Mouse (Mus musculus): ENCODE measurements around the gene Prl3b1. TPM values are rescaled to one million over a fixed set of nuclear protein-coding genes. Genes with fewer than 3 reads are reported as not detected.

Prl3b1 gene
- polyA plus RNA-seq (2015; fragmentation: Nextera tagmentation; extraction: Ambion mirVana), result not detected in 2 replicates

DNA sequence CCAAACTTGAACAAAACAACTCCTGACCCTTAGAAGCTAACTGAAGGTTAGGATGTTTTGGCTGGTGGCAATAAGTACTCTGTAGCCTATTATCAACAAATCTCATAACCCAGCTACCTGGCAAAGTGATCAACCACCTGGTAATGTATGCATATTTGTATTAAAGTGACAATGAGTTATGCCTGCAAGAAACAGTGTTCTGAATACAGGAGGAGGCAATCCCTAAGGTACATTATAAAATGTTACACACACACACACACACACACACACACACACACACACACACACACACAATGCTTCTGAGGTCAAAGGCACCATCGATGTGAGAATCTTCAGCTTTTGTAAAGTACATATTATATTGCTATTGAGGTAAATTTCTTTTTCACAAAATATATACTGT lies at the start of gene Prl3b1:
TSS of gene Prl3b1 (plus strand) at position 301 of the 400 bp plus-strand sequence.
- Histone ChIP-seq H3K27ac (ENCODE audit: low read length) (no peak within 1 kb of the TSS), H3K36me3 (ENCODE audit: control insufficient read depth, insufficient read depth, low read length) (no peaks in the 10 kb centered on the region), H3K9me3 (ENCODE audit: control insufficient read depth, low read length) (no peaks in the 10 kb centered on the region), H3K4me3 (ENCODE audit: low read length) (no peak within 1 kb of the TSS), H3K9ac (ENCODE audit: low read length) (no peak within 1 kb of the TSS), H3K4me2 (ENCODE audit: low read depth, low read length) (no peak within 1 kb of the TSS), H3K27me3 (ENCODE audit: control insufficient read depth, insufficient read depth, low read depth, low read length) (no peaks in the 10 kb centered on the region), H3K4me1 (replicated peaks; ENCODE audit: control insufficient read depth, insufficient read depth, low read length) (no peaks in the 10 kb centered on the region)
- no peak for ATAC-seq (ENCODE audit: low read depth)
- 91% methylated on average over 1 of the region's 1 CpGs for WGBS

DNA sequence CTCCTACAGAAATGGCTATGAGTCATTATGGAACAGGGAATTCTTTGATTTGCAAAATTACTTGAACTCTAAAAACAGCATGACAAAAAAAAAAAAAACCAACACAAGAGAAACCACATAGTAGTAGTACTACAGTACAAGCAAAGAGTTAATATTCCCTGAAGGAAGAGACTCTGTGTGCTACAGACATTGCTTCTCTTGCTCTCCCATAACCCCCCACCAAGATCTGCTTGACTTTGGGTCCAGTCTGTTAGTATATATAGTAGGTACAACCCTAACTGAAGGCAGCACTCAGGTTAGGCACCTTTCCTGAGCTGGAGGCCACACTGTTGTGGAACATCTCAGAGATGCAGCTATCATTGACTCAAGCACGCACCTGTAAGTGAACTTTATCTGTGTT lies 45.3 kb upstream of the Prl3b1 start, which contains the start of gene Prl3c1:
TSS of gene Prl3c1 (plus strand) at position 301 of the 400 bp plus-strand sequence.
- H3K4me2 ChIP-seq (ENCODE audit: low read depth, low read length), result no peak within 1 kb of the TSS
- no peaks in the 10 kb centered on the region for H3K4me1 ChIP-seq (replicated peaks; ENCODE audit: control insufficient read depth, insufficient read depth, low read length)
- no peak within 1 kb of the TSS for H3K27ac ChIP-seq (ENCODE audit: low read length)
- 73% methylated on average over 1 of the region's 1 CpGs for WGBS
- no peaks in the 10 kb centered on the region for H3K36me3 ChIP-seq (ENCODE audit: control insufficient read depth, insufficient read depth, low read length)
- no peak for ATAC-seq (ENCODE audit: low read depth)
- H3K4me3 ChIP-seq (ENCODE audit: low read length), result no peak within 1 kb of the TSS
- H3K9ac ChIP-seq (ENCODE audit: low read length), result no peak within 1 kb of the TSS
- no peaks in the 10 kb centered on the region for H3K9me3 ChIP-seq (ENCODE audit: control insufficient read depth, low read length)
- no peaks in the 10 kb centered on the region for H3K27me3 ChIP-seq (ENCODE audit: control insufficient read depth, insufficient read depth, low read depth, low read length)

DNA sequence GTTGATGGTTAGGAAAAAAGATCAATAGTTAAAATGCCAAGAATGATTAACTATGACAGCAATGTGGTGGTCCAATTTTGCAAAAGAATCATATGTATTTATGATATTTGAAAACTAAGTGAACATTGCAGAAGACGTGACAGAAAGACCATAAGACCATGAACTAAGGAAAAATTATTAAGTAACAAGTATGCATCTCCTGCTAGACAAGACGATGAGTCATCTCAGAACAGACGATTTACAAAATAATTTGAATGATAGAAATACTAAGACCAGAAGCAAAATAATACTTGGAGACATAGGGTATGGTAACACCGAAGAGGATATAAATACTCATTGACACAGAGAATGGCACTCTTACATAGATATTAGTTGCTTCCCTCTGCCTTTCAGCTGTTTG lies 17.5 kb downstream of the Prl3b1 start, which contains the start of gene Prl3a1:
TSS of gene Prl3a1 (plus strand) at position 301 of the 400 bp plus-strand sequence.
- H3K27me3 ChIP-seq (ENCODE audit: control insufficient read depth, insufficient read depth, low read depth, low read length), result no peaks in the 10 kb centered on the region
- 80% methylated on average over 4 of the region's 4 CpGs for WGBS
- H3K27ac ChIP-seq (ENCODE audit: low read length), result no peak within 1 kb of the TSS
- H3K4me2 ChIP-seq (ENCODE audit: low read depth, low read length), result no peak within 1 kb of the TSS
- H3K9me3 ChIP-seq (ENCODE audit: control insufficient read depth, low read length), result no peaks in the 10 kb centered on the region
- no peak within 1 kb of the TSS for H3K9ac ChIP-seq (ENCODE audit: low read length)
- no peaks in the 10 kb centered on the region for H3K36me3 ChIP-seq (ENCODE audit: control insufficient read depth, insufficient read depth, low read length)
- H3K4me1 ChIP-seq (replicated peaks; ENCODE audit: control insufficient read depth, insufficient read depth, low read length), result no peaks in the 10 kb centered on the region
- no peak within 1 kb of the TSS for H3K4me3 ChIP-seq (ENCODE audit: low read length)
- ATAC-seq (ENCODE audit: low read depth), result no peak

Other genes with a start within 250 kb of the Prl3b1 start
- 0.41 and 0.75 TPM in 2 replicates for gene Prl, start 184.3 kb upstream of the Prl3b1 start, polyA plus RNA-seq (2015; fragmentation: Nextera tagmentation; extraction: Ambion mirVana)
- not detected in 2 replicates for gene Prl3d1, start 147.7 kb upstream of the Prl3b1 start, polyA plus RNA-seq (2015; fragmentation: Nextera tagmentation; extraction: Ambion mirVana)
- gene Prl3d2, start 120.1 kb upstream of the Prl3b1 start, polyA plus RNA-seq (2015; fragmentation: Nextera tagmentation; extraction: Ambion mirVana), result not detected in 2 replicates
- not detected in 2 replicates for gene Prl3d3, start 85.1 kb upstream of the Prl3b1 start, polyA plus RNA-seq (2015; fragmentation: Nextera tagmentation; extraction: Ambion mirVana)
- gene Prl3c1, start 45.2 kb upstream of the Prl3b1 start, polyA plus RNA-seq (2015; fragmentation: Nextera tagmentation; extraction: Ambion mirVana), result not detected in 2 replicates
- gene Prl3a1, start 17.6 kb downstream of the Prl3b1 start, polyA plus RNA-seq (2015; fragmentation: Nextera tagmentation; extraction: Ambion mirVana), result not detected in 2 replicates
- not detected in 2 replicates for gene Prl6a1, start 70.8 kb downstream of the Prl3b1 start, polyA plus RNA-seq (2015; fragmentation: Nextera tagmentation; extraction: Ambion mirVana)
- not detected in 2 replicates for gene Prl8a2, start 103.8 kb downstream of the Prl3b1 start, polyA plus RNA-seq (2015; fragmentation: Nextera tagmentation; extraction: Ambion mirVana)
- not detected in 2 replicates for gene Prl2b1, start 149.0 kb downstream of the Prl3b1 start, polyA plus RNA-seq (2015; fragmentation: Nextera tagmentation; extraction: Ambion mirVana)
- gene Prl8a6, start 196.8 kb downstream of the Prl3b1 start, polyA plus RNA-seq (2015; fragmentation: Nextera tagmentation; extraction: Ambion mirVana), result not detected in 2 replicates